Mouse (Mus musculus) G1E (cell line): ENCODE data around the gene Zfp82.

ENCODE experiments used
- CTCF ChIP-seq: IDR thresholded peaks from 2 replicates; pipeline ENCODE4 v1.5.1; 2012; ENCODE audit warnings: low read depth, low read length, inconsistent platforms, mixed read lengths
- GATA2 ChIP-seq: IDR thresholded peaks from 2 replicates; pipeline ENCODE4 v1.6.1; 2012; ENCODE audit warnings: low read depth, low read length, inconsistent platforms, borderline replicate concordance
- TAL1 ChIP-seq: conservative IDR thresholded peaks from 2 replicates; pipeline ENCODE4 v1.6.1; 2012; ENCODE audit warnings: low read depth, low read length, inconsistent platforms, mixed read lengths

- TF ChIP-seq GATA2 (no peak), CTCF (no peak), TAL1 (no peak)
These were observed 28.3 kb downstream of the Zfp82 start for GRCm38 (mm10) chr7:30044354-30044753.
